11 mouse cellular contexts compared by ENCODE assay signal in genomic region chr8:84023085-84023484, GRCm38 (mm10). TPM values are rescaled to one million over a fixed set of nuclear protein-coding genes. Genes with fewer than 3 reads are reported as not detected.
DNase-seq lines count a peak whose midpoint lies in the region; ATAC-seq and TF ChIP-seq lines count a peak whose summit lies in the region.
"Had no signal": no experiment of that assay in that cellular context is flagged by ENCODE, and none has a peak within 500 bp of the region (broad histone marks: within the 10 kb centered on the region; RNA-seq: fewer than 3 reads in every experiment).

No protein-coding gene starts in this region.

- H3K27me3 ChIP-seq in Patski = no peaks in the 10 kb centered on the region
- peaks cover 75% of the 10 kb centered on the region for H3K27me3 ChIP-seq in hindbrain, embryonic 13.5 days

- no peak overlapping the region for H3K4me3 ChIP-seq in hindbrain, embryonic 13.5 days
- H3K4me3 ChIP-seq: embryonic facial prominence, embryonic 12.5 days had no signal

- no peaks in the 10 kb centered on the region for H3K9me3 ChIP-seq in hindbrain, embryonic 13.5 days
- H3K9me3 ChIP-seq: embryonic facial prominence, embryonic 12.5 days had no signal

- CTCF ChIA-PET in Patski (lab: Charles Lee) = interaction anchor here (1.1 kb wide), 1 partner anchor 15 kb away, joined by 6 read pairs; no protein-coding TSS in a partner anchor

- H3K4me1 ChIP-seq in hindbrain, embryonic 13.5 days (replicated peaks) = peaks cover 18% of the 10 kb centered on the region

- 61% methylated on average over 5 of the region's 5 CpGs for WGBS in hindbrain, embryonic 13.5 days

- in situ Hi-C loops in Patski (cut with MboI; ENCODE audit: low pct_unique_long_range_greater_than_20kb) = loop anchor here (25.0 kb wide), 1 partner anchor 639 kb away; the partner anchor contains the start of gene Ier2

- POLR2A ChIA-PET in Patski (lab: Charles Lee) = interaction anchor here (0.5 to 0.8 kb wide), 3 partner anchors 14 to 59 kb away, joined by 3 read pairs; no protein-coding TSS in a partner anchor

- ATAC-seq in Patski = peak; percentile 31
- no peak for ATAC-seq in hindbrain, embryonic 13.5 days (ENCODE audit: low FRiP score)

- no peak for TF ChIP-seq CTCF in Patski (IDR thresholded peaks at IDR 0.05)

- intact Hi-C loops in gastrocnemius, postnatal 36 days (cut with DNase I) = no loop called here

- H3K27ac ChIP-seq in hindbrain, embryonic 13.5 days = no peak overlapping the region
- H3K27ac ChIP-seq: embryonic facial prominence, embryonic 12.5 days had no signal

- no peak for DNase-seq in Patski (ENCODE audit: low read depth, low spot score)
- DNase-seq in gastrocnemius, postnatal 36 days = peak; percentile 51 to 59
- DNase-seq in kidney, adult 18-20 months = peak; percentile 85
- peak; percentile 65 for DNase-seq in lung, postnatal 14 days
- DNase-seq in spleen, adult 18-20 months = no peak
- no peak for DNase-seq in right cerebral cortex, postnatal 25 days
- DNase-seq: adrenal gland, postnatal 36 days had no signal

- H3K4me2 ChIP-seq in hindbrain, embryonic 13.5 days = no peak overlapping the region
- H3K4me2 ChIP-seq: embryonic facial prominence, embryonic 12.5 days had no signal

- H3K36me3 ChIP-seq in hindbrain, embryonic 13.5 days = no peaks in the 10 kb centered on the region
- H3K36me3 ChIP-seq: embryonic facial prominence, embryonic 12.5 days had no signal

- no peak overlapping the region for H3K9ac ChIP-seq in hindbrain, embryonic 13.5 days

RNA-seq across cellular contexts. Expression of gene Palm3, which starts 1.8 kb away (rescaled TPM):
- polyA plus RNA-seq in Patski (2021) = 48.0 TPM
- total RNA-seq in gastrocnemius, postnatal 36 days (2021) = under 1 TPM; 0.10 to 0.12 TPM
- 5.9 and 6.8 TPM in 2 replicates for polyA plus RNA-seq in hindbrain, embryonic 13.5 days (2015; fragmentation: Nextera tagmentation; extraction: Ambion mirVana)
- total RNA-seq: granulocyte monocyte progenitor cell, adult 5-6 weeks had no signal

RNA-seq across cellular contexts. Expression of gene 2210011C24Rik, which starts 11.1 kb away (rescaled TPM):
- 4.9 TPM for polyA plus RNA-seq in Patski (2021)
- total RNA-seq in gastrocnemius, postnatal 36 days (2021) = 1 to 10 TPM; 2.6 to 5.6 TPM
- 0.68 TPM in 1 of 2 replicates, not detected in the other for polyA plus RNA-seq in hindbrain, embryonic 13.5 days (2015; fragmentation: Nextera tagmentation; extraction: Ambion mirVana)
- total RNA-seq: adrenal gland, postnatal 36 days; granulocyte monocyte progenitor cell, adult 5-6 weeks had no signal
- polyA plus RNA-seq: embryonic facial prominence, embryonic 12.5 days had no signal

RNA-seq across cellular contexts. Expression of gene Il27ra, which starts 19.3 kb away (rescaled TPM):
- 0.18 TPM for polyA plus RNA-seq in Patski (2021)
- under 1 TPM; 0.15 to 0.52 TPM for total RNA-seq in gastrocnemius, postnatal 36 days (2021)
- polyA plus RNA-seq in hindbrain, embryonic 13.5 days (2015; fragmentation: Nextera tagmentation; extraction: Ambion mirVana) = 0.22 and 0.66 TPM in 2 replicates

RNA-seq across cellular contexts. Expression of gene Rln3, which starts 21.7 kb away (rescaled TPM):
- not detected for polyA plus RNA-seq in Patski (2021)
- not detected for total RNA-seq in gastrocnemius, postnatal 36 days (2021)
- polyA plus RNA-seq in hindbrain, embryonic 13.5 days (2015; fragmentation: Nextera tagmentation; extraction: Ambion mirVana) = 0.44 TPM in 1 of 2 replicates, not detected in the other
- total RNA-seq: adrenal gland, postnatal 36 days; granulocyte monocyte progenitor cell, adult 5-6 weeks had no signal
- polyA plus RNA-seq: embryonic facial prominence, embryonic 12.5 days; limb, embryonic 11.5 days had no signal

RNA-seq across cellular contexts. Expression of gene 1700067K01Rik, which starts 21.8 kb away (rescaled TPM):
- 1.3 TPM for polyA plus RNA-seq in Patski (2021)
- total RNA-seq in gastrocnemius, postnatal 36 days (2021) = under 1 TPM in 1 of 2 experiments, not detected in 1; 0.48 TPM
- 0.65 and 0.71 TPM in 2 replicates for polyA plus RNA-seq in hindbrain, embryonic 13.5 days (2015; fragmentation: Nextera tagmentation; extraction: Ambion mirVana)
- total RNA-seq: granulocyte monocyte progenitor cell, adult 5-6 weeks had no signal

Comparison
In these comparisons a context has a peak if more than half of its experiments do, and no peak if none do; other contexts are left out.
1. DNase-seq: peak in gastrocnemius, postnatal 36 days (2 of 2), kidney, adult 18-20 months (single experiment) and lung, postnatal 14 days (single experiment); none in Patski (single experiment), spleen, adult 18-20 months (0 of 2) and right cerebral cortex, postnatal 25 days (single experiment).